Comparison of ENCODE assay signal across 8 mouse cellular contexts in the genomic region with DNA sequence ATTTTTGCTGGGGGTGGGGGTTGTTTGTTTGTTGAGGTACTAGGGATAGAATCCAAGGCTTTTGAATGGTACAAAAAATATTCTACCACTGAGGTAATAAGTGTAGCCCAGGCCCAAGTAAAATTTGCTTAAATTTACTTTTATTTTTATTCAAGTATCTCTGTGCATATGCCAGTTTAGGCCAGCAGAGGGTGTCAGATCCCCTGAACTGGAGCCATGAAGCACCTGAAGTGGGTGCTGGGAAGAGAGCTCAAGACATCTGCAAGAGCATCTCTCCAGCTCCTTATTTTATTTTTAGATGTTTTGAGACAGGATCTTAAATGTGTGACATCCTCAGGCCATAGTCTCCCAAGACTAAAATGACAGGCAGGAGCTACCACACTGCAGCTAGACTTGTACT. TPM values are rescaled to one million over a fixed set of nuclear protein-coding genes. Genes with fewer than 3 reads are reported as not detected.
DNase-seq lines count a peak whose midpoint lies in the region; ATAC-seq and TF ChIP-seq lines count a peak whose summit lies in the region.

No protein-coding gene starts in this region.

- H3K4me2 ChIP-seq in hindbrain, postnatal 0 days (ENCODE audit: low read depth, low read length) = no peak overlapping the region
- no peak overlapping the region for H3K4me2 ChIP-seq in hindbrain, embryonic 16.5 days (ENCODE audit: low read length)

- no peaks in the 10 kb centered on the region for H3K9me3 ChIP-seq in hindbrain, postnatal 0 days (ENCODE audit: low read length)
- H3K9me3 ChIP-seq in hindbrain, embryonic 16.5 days (ENCODE audit: control insufficient read depth, low read length) = no peaks in the 10 kb centered on the region
- H3K9me3 ChIP-seq in E14TG2a.4 (ENCODE audit: low read length) = no peaks in the 10 kb centered on the region

- no peak overlapping the region for H3K9ac ChIP-seq in hindbrain, postnatal 0 days (replicated peaks; ENCODE audit: low read length)
- H3K9ac ChIP-seq in hindbrain, embryonic 16.5 days (ENCODE audit: low read depth, low read length) = no peak overlapping the region

- H3K27ac ChIP-seq in hindbrain, postnatal 0 days = no peak overlapping the region
- H3K27ac ChIP-seq in hindbrain, embryonic 16.5 days (ENCODE audit: low read depth, low read length) = no peak overlapping the region

- no peaks in the 10 kb centered on the region for H3K4me1 ChIP-seq in hindbrain, postnatal 0 days (ENCODE audit: insufficient read depth, low read length)
- H3K4me1 ChIP-seq in hindbrain, embryonic 16.5 days (ENCODE audit: control insufficient read depth, insufficient read depth, low read depth, low read length) = no peaks in the 10 kb centered on the region
- peaks cover 8% of the 10 kb centered on the region for H3K4me1 ChIP-seq in E14TG2a.4 (replicated peaks; ENCODE audit: low read depth, low read length)

- H3K4me3 ChIP-seq in hindbrain, postnatal 0 days (ENCODE audit: low read length) = no peak overlapping the region
- H3K4me3 ChIP-seq in hindbrain, embryonic 16.5 days (ENCODE audit: low read length) = no peak overlapping the region
- no peak overlapping the region for H3K4me3 ChIP-seq in E14TG2a.4 (replicated peaks; ENCODE audit: low read length)

- H3K36me3 ChIP-seq in hindbrain, postnatal 0 days (ENCODE audit: insufficient read depth, low read length) = peaks cover 46% of the 10 kb centered on the region
- H3K36me3 ChIP-seq in hindbrain, embryonic 16.5 days (ENCODE audit: control insufficient read depth, insufficient read depth, low read length) = peaks cover 48% of the 10 kb centered on the region
- H3K36me3 ChIP-seq in E14TG2a.4 (ENCODE audit: insufficient read depth, low read length) = peaks cover 85% of the 10 kb centered on the region

- peak; percentile 68 for TF ChIP-seq CTCF in hindbrain, postnatal 0 days (IDR thresholded peaks at IDR 0.05; ENCODE audit: low read depth)
- peak; percentile 45; the same call in 1 of the 2 replicates for TF ChIP-seq CTCF in E14TG2a.4 (conservative IDR thresholded peaks at IDR 0.05; ENCODE audit: low read length)

- H3K27me3 ChIP-seq in hindbrain, postnatal 0 days (ENCODE audit: insufficient read depth, low read length) = no peaks in the 10 kb centered on the region
- H3K27me3 ChIP-seq in hindbrain, embryonic 16.5 days (replicated peaks; ENCODE audit: control insufficient read depth, insufficient read depth, low read length) = no peaks in the 10 kb centered on the region
- no peaks in the 10 kb centered on the region for H3K27me3 ChIP-seq in E14TG2a.4 (ENCODE audit: insufficient read depth, low read length)

- peak; percentile 59 for DNase-seq in hindbrain, postnatal 0 days (ENCODE audit: low spot score)
- DNase-seq in 416B (ENCODE audit: low read depth) = peak; percentile 67
- peak; percentile 83 for DNase-seq in induced T-regulatory cell, adult 2 months (ENCODE audit: low read depth)
- DNase-seq in thymus, postnatal 4 days = peak; percentile 79
- DNase-seq in frontal cortex, postnatal 14 days (ENCODE audit: low spot score in 2 of 2) = no peak
- no peak for DNase-seq in gastrocnemius, adult 8-10 months (ENCODE audit: low spot score in 2 of 2)

- no peak for ATAC-seq in hindbrain, postnatal 0 days
- ATAC-seq in hindbrain, embryonic 16.5 days = no peak

RNA-seq across cellular contexts. Expression of a gene that starts 15.8 kb away (rescaled TPM):
- 133 and 141 TPM in 2 replicates for total RNA-seq in hindbrain, postnatal 0 days (2014; rRNA removed)
- 59.9 and 60.1 TPM in 2 replicates for polyA plus RNA-seq in hindbrain, postnatal 0 days (2015; fragmentation: Nextera tagmentation; extraction: Ambion mirVana)
- polyA plus RNA-seq in hindbrain, embryonic 16.5 days (2015; fragmentation: Nextera tagmentation; extraction: Ambion mirVana) = 71.6 and 84.9 TPM in 2 replicates
- 10 to 100 TPM; 12.5 to 20.2 (median 18.9) TPM for total RNA-seq in gastrocnemius, adult 8-10 months (2022)

RNA-seq across cellular contexts. Expression of a gene that starts 34.0 kb away (rescaled TPM):
- 29.0 and 36.4 TPM in 2 replicates for total RNA-seq in hindbrain, postnatal 0 days (2014; rRNA removed)
- 88.5 and 89.7 TPM in 2 replicates for polyA plus RNA-seq in hindbrain, postnatal 0 days (2015; fragmentation: Nextera tagmentation; extraction: Ambion mirVana)
- 94.2 and 99.7 TPM in 2 replicates for polyA plus RNA-seq in hindbrain, embryonic 16.5 days (2015; fragmentation: Nextera tagmentation; extraction: Ambion mirVana)
- total RNA-seq in gastrocnemius, adult 8-10 months (2022) = 10 to 100 TPM in 2 of 4 experiments, 1 to 10 TPM in 2; 8.8 to 12.1 (median 10.3) TPM

Comparison
In these comparisons a context has a peak if more than half of its experiments do, and no peak if none do; other contexts are left out.
1. DNase-seq: peak in hindbrain, postnatal 0 days (single experiment), 416B (single experiment), induced T-regulatory cell, adult 2 months (single experiment) and thymus, postnatal 4 days (single experiment); none in frontal cortex, postnatal 14 days (0 of 2) and gastrocnemius, adult 8-10 months (0 of 2).